Mouse (Mus musculus): ENCODE data around the gene Ppfibp1. TPM values are rescaled to one million over a fixed set of nuclear protein-coding genes. Genes with fewer than 3 reads are reported as not detected.

Gene Ppfibp1
- total RNA-seq, 1 experiment from 2014 or later = 4.5 TPM

DNA sequence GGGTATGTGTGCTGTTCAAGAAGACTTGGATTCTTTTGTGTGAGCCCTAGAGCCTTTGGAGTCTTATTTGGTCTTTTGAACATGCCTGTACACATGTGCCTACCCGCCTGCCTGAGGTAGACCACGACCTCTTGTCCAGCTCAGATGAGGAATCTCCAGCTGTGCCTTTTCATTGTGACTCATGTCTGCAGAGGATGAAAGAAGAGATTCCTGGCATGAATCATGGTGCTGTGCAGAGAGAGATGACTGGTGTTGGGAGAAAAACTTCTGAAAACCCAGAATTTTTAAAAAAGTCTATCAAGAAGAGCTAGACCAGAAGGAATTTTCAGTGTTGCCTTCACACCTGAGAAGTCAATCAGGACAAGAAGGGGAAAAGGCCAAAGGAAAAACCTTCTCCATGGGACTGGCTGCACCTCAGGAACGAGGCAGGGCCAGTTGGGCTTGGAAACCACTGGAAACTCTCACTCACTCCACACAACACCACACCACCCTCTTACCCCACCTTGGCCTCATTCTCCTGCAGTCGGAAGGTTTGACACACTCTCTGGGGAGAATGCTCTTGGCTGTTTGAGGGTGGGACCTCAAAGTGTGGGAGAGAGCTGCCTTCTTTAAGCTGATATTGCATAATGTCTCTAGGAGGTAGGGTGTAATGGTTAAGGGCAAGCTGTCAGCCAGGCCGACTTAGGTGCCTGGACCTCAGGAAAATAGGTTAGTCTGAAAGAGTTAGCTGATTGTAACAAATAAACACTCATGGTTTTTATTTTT, 21.6 kb downstream of the Ppfibp1 start:
- no peak for ATAC-seq (ENCODE audit: extremely low read depth, insufficient number of reproducible peaks, low FRiP score, poor library complexity, severe bottlenecking)

DNA sequence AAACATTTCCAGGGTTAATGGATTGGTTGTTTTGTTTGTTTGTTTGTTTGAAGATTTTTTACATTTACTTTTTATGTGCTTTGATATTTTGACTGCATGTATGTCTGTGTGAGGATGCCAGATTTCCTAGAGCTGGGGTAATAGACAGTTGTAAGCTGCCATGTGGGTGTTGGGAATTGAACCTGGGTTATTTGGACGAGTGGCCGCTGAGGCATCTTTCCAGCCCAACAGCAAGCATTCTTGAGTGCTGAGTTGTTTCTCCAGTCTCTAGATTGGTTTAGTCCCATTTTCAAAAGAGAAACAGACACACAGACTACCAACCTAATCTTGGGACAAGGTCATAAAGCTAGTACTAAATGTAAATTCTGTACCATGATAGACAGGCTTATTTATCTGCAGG, 22.5 kb downstream of the Ppfibp1 start:
- ATAC-seq (ENCODE audit: extremely low read depth, insufficient number of reproducible peaks, low FRiP score, poor library complexity, severe bottlenecking) = no peak

DNA sequence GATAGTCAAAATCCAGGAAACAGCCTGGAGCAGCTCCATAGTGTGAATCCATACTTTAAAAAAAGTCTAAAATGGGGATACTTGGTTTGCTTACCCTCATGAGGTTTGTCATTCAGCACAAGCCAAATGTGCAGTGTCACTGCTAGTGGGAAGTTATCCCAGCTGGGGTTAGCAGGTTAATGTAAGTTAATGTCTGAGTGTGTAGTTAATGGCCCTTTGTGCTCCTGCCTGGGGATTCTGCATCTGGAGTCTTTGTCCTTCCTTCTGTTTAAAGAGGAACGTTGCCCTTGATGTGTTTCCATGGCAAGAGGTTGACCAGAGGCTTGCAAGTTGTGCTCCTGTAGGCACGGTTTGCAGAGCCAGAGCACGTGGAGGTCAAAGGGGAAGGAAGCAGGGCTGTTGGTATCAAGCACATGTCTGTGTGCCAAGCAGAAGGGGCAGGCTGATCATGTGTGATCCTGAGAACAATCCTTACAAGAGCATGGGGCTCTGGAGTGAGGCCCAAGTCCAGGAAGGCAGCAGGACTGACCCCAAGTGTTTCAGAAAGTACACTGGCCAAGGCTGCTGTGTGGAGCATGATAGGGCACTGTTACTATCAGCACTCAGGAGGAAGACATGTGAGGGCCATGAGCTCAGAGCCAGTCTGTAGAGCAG, 24.7 kb downstream of the Ppfibp1 start:
- ATAC-seq (ENCODE audit: extremely low read depth, insufficient number of reproducible peaks, low FRiP score, poor library complexity, severe bottlenecking) = no peak

DNA sequence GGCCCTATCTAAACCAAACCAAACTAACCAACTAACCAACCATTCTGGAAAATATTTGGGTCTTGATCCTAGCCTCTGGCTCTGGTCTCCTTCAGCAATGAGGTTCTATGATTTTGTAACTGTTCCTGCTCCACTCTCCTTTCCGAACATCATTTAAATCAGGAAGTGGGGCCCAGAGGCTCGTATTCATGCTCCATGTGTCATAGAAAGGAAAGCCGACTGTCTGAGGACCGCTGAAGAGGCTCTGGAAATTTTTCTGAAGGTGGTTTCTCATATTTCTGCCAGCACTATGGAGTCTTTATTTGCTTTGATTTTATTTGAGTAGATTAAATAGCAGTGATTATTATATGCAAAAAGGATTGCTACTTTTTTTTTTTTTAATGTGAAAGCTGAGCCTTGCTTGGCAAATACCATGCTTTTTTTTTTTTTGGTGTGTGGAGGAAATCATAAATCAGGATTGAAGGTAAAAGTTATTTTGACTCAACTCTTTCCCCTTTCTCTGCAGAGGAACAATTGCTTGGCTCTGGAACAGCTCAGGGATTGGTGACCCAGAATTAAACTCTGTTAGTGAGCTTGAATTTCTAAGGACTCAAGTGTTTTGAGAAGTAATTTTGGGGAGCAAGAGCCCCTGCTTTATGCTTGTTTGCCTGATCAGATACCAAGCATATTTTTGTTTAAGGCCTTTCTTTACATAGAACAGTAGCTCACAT, 25.4 kb downstream of the Ppfibp1 start:
- ATAC-seq (ENCODE audit: extremely low read depth, insufficient number of reproducible peaks, low FRiP score, poor library complexity, severe bottlenecking) = no peak

DNA sequence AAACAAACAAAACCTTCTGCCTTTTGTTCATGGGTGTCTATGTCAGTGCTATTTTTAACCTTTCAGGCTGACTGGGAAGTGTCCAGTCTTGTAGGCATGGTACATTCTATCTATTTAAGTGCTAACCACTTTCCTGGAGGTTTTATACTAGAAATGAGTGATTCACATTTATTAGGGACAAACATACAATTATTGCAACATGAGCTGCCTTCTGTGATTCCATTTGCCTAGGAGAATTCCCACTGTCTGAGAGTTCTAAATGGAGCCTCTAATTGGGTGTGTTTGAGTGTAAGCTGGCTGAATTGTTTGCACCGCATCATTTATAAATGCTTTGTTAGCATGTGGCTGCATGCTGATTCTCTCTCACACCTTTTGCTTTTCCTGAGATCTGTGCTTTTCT, 27.5 kb downstream of the Ppfibp1 start:
- ATAC-seq (ENCODE audit: extremely low read depth, insufficient number of reproducible peaks, low FRiP score, poor library complexity, severe bottlenecking) = no peak

DNA sequence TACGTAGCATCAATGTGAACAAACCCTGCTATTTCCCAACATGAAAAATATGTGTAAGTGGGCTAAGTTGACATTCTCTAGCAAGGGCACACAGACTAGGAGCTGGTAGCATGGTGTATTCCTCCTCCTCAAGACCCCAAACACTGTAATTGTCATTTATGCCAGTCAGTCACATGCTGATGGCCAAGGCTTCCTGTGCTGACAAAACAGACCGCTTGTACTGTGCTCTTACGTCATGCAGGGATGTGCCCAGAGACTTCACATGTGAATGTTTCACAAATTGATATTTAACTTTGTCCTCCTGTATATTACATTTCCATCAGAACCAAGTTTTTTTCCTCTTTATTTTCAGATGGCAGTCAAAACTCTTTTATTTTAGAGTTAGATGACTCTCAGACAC, 29.1 kb downstream of the Ppfibp1 start:
- no peak for ATAC-seq (ENCODE audit: extremely low read depth, insufficient number of reproducible peaks, low FRiP score, poor library complexity, severe bottlenecking)

DNA sequence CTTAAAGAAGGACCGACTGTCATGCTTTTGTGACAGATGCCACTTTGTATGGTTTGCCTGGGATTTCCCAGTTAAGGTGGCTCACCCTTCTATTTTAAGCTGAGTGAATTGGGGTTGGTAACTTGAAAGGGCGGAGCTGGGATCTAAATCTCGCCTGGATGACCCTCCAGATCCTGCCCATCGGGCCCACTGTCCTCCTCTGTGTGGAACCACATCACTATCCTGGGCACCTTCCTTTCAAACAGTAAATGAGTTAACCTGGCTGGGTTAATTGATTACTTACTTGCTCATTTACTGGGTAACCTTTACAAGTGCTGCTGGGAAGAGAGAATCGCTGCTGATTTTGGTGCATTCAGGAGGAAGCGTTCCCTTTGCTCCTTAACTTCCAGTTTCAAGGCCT, 30.1 kb downstream of the Ppfibp1 start:
- no peak for ATAC-seq (ENCODE audit: extremely low read depth, insufficient number of reproducible peaks, low FRiP score, poor library complexity, severe bottlenecking)

DNA sequence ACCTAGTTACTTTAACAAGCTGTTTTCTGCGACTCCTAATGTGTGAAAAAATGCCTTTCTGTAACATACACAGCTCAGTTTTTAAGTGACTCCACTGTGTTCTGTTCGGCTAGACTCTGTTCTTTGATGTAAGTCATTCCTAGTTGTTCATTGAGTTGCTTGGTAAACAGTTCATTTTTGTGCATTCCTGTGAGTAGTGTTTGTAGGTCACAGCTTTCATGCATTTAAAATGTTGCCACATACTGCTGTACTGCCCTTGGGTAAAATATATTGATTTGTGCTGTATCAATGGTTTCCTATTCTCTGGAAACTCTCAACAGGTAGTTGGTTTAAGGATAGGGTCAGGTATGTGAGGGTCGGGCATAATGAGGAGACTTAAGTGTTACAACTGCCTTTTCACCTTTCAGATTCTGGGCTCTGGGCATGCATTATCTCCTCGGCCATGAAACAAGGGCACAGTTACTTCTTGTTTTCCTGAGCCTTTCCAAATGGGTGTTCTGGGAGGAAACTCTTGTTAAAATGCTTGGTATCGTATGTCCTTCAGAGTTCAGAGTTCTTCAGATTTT, 38.2 kb downstream of the Ppfibp1 start:
- no peak for ATAC-seq (ENCODE audit: extremely low read depth, insufficient number of reproducible peaks, low FRiP score, poor library complexity, severe bottlenecking)

DNA sequence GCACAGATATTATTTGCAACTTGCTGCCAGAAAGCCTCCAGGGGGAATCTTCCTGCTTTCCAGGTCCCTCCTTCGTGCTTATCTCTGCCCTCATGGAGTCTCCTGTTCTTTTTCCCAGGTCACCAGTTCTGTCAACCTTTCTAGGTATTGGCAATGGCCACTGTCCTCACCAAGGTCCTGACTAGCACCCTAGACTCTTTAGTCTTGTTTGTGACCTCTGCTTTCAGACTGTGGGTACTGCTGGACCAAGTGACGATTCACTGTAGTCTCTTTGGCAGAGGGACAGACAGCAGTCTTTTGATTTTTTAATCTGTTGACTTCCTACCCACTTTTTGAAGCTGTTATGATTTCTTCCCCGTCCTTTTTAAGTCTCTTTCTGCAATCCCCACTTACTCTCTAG, 39.8 kb downstream of the Ppfibp1 start:
- ATAC-seq (ENCODE audit: extremely low read depth, insufficient number of reproducible peaks, low FRiP score, poor library complexity, severe bottlenecking) = no peak

DNA sequence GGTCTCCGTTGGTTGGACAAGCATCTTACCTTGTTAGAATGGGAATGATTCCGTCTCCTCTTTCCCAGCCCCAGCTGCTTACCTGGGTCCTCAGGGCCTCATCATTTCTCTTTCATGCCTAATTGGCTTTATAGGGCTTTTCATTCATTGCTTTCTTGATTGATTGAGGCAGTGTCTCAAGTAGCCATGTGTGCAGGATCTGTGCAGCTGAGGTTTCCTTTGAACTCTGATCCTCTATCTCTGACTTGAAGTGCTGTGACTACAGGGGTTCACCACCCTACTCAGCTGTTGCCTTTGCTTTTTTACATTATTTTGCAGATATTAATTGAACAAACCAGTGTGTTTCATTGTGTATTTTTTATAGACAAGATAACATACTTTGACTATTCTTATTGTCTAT, 40.7 kb downstream of the Ppfibp1 start:
- no peak for ATAC-seq (ENCODE audit: extremely low read depth, insufficient number of reproducible peaks, low FRiP score, poor library complexity, severe bottlenecking)

DNA sequence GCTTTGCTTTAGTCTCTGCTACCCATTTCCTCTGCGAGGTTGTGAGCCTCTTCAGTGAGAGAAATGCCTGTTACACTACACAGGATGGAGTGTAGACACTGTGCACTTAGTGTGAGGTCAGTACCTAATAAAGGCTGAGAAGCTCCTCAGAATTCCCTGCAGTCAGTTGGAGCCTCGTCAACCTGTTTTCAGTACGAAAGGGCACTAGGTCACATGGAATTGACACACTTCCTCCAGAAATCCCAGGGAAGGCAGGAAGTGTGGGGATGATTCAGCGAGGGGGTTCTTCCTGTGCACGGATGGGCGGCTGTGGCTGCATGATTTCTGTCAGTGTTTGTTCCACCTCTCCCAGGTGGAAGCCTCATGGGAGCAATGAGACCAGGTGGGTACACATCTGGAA, 44.8 kb downstream of the Ppfibp1 start:
- no peak for ATAC-seq (ENCODE audit: extremely low read depth, insufficient number of reproducible peaks, low FRiP score, poor library complexity, severe bottlenecking)

DNA sequence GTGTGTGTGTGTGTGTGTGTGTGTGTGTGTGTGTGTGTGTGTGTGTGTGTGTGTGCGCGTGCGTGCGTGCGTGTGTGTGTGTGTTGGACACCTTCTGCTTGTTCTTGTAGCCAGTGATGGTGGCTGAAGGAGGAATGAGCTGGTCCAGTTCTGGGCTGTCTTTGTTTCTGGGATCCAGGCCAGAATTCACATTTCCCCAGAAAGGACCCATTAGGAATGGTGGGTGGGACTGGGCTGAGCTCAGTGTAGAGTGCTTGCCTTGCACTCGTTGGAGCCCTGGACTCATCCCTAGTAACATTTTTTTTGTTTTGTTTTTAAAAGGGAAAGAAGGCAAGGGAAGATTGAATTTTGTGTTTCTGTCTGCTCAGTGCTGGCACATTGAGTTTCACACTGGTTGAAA, 47.7 kb downstream of the Ppfibp1 start:
- no peak for ATAC-seq (ENCODE audit: extremely low read depth, insufficient number of reproducible peaks, low FRiP score, poor library complexity, severe bottlenecking)

DNA sequence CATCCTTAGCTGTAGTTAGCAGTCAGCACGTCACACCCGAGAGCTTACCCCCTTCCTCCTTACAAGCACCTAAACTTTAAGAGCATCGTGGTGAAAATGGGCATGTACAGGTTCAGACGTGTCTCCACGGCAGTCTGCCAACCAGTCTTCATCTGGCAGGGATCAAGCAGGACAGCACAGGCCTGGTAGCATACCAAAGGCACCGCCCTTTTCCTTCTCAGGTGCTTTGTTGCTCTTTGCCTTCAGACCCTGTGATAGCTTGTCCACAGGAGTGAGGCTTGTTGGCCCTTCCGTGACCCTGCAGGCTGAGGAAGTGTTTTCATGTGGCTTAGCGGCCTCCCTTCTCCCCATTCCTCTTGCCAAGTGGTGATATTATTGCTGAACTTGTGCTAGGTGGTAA, 50.7 kb downstream of the Ppfibp1 start:
- ATAC-seq (ENCODE audit: extremely low read depth, insufficient number of reproducible peaks, low FRiP score, poor library complexity, severe bottlenecking) = no peak

DNA sequence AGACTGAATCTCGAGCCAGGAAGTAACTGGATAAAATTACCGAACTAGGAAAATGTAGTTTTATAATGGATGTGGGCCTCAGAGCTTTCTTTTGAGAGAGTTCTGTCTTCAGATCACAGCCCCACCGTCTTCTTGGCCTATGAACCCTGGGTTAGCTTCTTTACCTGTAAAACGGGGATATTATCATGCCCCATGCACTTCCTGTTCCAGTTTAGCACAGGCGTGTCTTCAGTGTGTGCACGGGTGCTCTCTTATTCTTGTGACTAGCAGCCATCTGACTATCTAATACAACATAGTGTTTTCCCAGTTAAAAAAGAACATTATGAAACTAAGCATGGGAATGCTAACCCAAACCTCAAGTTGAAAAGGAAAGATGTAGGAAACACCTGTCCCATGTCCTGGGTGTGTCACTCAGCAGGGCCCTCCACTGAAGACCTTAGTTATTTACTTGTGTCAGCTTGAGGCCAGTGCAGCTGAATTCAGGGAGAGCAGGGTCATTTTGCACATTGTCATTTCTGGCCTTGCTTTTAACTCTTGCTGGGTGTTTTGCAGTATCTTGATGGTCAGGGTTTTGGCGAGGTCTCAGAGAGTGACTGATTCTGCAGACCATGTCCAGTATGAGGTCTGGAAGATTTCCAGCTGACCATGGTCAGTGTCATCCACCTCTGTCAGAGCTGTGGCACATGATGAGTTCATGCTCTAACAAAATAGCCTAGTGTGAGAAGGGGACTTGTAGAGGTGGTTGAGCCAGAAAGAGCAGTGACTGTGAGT, 53.4 kb downstream of the Ppfibp1 start:
- ATAC-seq (ENCODE audit: extremely low read depth, insufficient number of reproducible peaks, low FRiP score, poor library complexity, severe bottlenecking) = no peak

DNA sequence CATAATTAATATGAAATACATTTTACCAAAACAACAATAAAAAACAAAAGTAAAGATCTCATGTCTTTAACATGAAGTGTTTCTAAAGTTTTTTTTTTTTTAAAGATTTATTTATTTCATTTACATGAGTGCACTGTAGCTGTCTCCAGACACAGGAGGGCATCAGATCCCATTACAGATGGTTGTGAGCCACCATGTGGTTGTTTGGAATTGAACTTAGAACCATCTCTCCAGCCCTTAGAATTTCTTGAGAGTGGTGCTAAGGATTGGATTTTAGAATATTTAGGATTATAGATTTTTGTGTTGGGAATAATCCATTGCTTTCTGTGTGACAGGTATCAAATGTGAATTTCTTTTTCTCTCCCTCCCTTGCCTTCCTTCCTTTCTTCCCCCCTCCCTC, 55.7 kb downstream of the Ppfibp1 start:
- ATAC-seq (ENCODE audit: extremely low read depth, insufficient number of reproducible peaks, low FRiP score, poor library complexity, severe bottlenecking) = no peak

DNA sequence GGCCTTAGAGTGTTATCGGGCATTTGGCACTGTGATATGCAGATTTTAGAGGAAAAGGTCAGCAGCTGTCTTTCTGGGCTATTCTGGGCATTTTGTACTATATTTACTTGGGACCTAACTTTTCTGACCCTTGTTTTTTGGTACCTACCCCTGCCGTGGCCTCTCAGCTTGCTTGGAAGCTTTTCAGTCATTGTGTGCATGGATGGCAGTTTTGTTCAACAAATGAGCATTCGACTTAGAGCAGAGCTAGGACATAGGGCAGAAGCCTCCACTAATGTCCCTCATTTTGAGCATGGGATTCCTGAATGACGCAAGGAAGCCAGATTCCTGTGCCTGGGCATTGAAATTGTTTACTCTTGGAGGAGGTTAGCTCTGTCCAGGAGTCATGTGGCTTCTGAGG, 56.5 kb downstream of the Ppfibp1 start:
- no peak for ATAC-seq (ENCODE audit: extremely low read depth, insufficient number of reproducible peaks, low FRiP score, poor library complexity, severe bottlenecking)

DNA sequence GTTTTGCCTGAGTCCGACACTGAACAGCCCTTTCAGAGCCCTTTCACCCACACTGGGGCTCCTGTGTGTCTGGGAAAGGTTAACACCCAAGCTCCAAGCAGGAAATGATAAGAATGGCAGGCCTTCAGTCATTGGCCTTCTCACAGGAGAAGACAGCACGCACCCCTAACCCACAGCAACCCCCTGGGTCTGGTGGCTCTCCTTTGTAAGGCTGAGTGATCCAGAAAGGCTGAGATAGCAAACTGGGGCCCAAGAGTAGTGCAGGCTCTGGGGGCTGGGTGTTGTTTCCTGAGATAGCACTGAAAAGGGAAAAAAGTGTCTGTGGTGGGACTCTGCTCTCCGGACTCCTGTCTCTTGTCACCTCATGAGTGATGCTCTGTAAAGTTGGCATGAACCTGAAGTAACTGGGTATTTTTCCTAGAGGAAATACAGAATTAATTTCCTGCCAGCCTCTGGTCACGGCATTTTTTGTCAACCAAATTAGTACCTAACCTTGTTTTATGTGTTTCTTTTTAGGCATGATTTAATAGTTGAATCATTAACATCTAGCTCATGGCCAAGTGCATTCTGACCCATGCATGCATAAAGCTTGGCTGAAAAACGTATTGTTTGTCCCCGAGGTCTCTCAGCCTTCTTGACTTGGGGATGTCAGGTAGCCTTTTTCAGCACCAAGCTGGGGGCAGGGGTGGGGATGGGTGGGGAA, 58.2 kb downstream of the Ppfibp1 start:
- no peak for ATAC-seq (ENCODE audit: extremely low read depth, insufficient number of reproducible peaks, low FRiP score, poor library complexity, severe bottlenecking)

DNA sequence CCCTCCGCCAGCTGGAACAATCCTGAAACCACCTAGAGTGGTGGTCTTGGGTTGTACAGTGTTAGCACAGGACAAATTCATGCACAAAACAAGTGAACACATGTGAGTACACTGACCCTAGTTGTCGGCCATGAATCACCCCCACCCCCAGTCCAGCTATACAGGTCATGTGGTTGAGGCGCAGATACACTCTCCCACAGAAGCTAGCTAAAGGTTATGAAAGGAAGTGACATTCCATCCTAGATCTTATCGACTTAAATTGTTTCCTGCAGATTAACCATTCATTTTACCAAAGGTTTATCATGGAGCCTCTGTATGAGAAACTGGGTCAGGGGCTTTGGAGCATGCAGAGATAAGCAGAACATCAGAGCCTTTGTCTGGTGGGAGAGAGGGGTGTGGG, 58.9 kb downstream of the Ppfibp1 start:
- no peak for ATAC-seq (ENCODE audit: extremely low read depth, insufficient number of reproducible peaks, low FRiP score, poor library complexity, severe bottlenecking)

Measured in neutrophil, adult 5-6 weeks (primary cell).